Mouse (Mus musculus): ENCODE measurements around the gene Pcdh15. TPM values are rescaled to one million over a fixed set of nuclear protein-coding genes. Genes with fewer than 3 reads are reported as not detected.

Pcdh15 gene
- polyA plus RNA-seq, 1 experiment: 0.16 TPM

DNA sequence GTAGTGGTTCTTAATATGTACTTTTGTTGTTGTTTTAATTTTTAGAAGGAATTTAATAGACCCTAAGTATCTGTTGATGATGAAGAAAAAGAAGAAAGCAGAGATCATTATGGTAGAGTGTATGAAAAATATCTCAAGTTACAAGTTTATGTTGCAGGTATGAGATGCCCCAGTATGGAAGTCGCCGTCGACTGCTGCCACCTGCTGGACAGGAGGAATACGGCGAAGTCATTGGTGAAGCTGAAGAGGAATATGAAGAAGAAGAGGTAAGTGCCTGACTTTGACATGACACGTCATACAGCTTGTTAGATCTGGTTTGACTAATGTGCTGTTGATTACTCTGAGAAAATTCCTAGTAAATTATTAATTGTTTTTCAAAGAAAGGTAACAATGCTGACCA lies 1543.0 kb downstream of the Pcdh15 start:
- H3K27me3 ChIP-seq (replicated peaks; ENCODE audit: control insufficient read depth, insufficient read depth, low read length): no peaks in the 10 kb centered on the region
- H3K4me3 ChIP-seq (ENCODE audit: insufficient read depth, low read depth, low read length): no peak overlapping the region
- H3K36me3 ChIP-seq (ENCODE audit: control insufficient read depth, insufficient read depth, low read length): no peaks in the 10 kb centered on the region
- DNase-seq: peak; percentile 32
- 53% methylated on average over 6 of the region's 6 CpGs for WGBS
- H3K27ac ChIP-seq (ENCODE audit: insufficient read depth, low read depth, low read length): no peak overlapping the region
- TF ChIP-seq POLR2A (IDR thresholded peaks at IDR 0.05; ENCODE audit: low read depth, low read length): no peak
- TF ChIP-seq CTCF (conservative IDR thresholded peaks at IDR 0.05; ENCODE audit: insufficient read depth, insufficient read length, low read depth, low read length): peak; percentile 39; the same call in 1 of the 2 replicates
- H3K4me1 ChIP-seq (ENCODE audit: control insufficient read depth, insufficient read depth, low read length): no peaks in the 10 kb centered on the region

DNA sequence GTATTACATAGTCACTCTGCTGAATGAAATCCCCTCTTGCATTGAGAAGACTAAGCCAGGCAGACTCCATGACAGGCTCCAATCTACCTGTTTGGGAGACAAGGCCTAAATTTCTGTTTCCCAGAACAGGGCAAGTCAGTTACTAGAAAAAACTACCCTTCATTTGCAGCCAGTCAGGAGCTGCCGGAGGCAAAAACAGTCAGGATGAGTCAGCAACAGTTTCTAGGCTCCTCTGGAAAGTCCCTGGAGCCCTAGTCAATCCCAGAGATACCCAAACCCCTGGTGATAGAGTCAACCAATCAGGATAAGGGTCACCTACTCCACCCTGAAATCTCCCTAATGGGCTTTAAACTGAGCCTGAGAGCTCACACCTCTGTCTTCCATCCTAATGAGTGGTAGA lies 1564.0 kb downstream of the Pcdh15 start:
- Histone ChIP-seq H3K27ac (ENCODE audit: insufficient read depth, low read depth, low read length) (no peak overlapping the region), H3K4me3 (ENCODE audit: insufficient read depth, low read depth, low read length) (no peak overlapping the region), H3K36me3 (ENCODE audit: control insufficient read depth, insufficient read depth, low read length) (no peaks in the 10 kb centered on the region), H3K27me3 (replicated peaks; ENCODE audit: control insufficient read depth, insufficient read depth, low read length) (no peaks in the 10 kb centered on the region), H3K4me1 (ENCODE audit: control insufficient read depth, insufficient read depth, low read length) (no peaks in the 10 kb centered on the region)
- whole genome bisulfite sequencing: 79% methylated on average over 1 of the region's 1 CpGs
- TF ChIP-seq CTCF (conservative IDR thresholded peaks at IDR 0.05; ENCODE audit: insufficient read depth, insufficient read length, low read depth, low read length) (no peak), POLR2A (IDR thresholded peaks at IDR 0.05; ENCODE audit: low read depth, low read length) (no peak)
- no peak for DNase-seq

DNA sequence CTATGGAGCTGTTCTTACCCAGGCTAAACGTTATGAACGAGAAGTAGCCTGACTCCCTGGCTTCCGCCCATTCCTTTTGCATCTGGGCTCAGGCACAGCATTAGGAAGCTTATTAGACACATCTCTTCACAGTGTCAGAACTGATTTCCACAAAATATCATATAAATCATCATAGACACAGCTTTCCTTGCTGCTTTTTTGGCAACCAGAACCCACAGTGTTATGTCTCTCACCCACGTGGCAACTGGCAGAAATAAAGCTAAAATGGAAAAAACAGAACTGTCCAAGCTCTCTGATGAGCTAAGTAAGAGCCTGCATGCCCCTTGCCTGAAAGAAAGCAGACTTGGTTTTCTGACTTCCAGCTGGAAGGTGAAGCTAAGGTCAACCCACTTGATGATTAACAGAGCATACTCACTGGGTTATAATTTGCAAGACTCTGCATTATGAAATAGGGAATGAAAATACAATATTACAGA lies 1580.9 kb downstream of the Pcdh15 start:
- 42% methylated on average over 4 of the region's 4 CpGs for WGBS
- DNase-seq: peak; percentile 58
- no peaks in the 10 kb centered on the region for H3K27me3 ChIP-seq (replicated peaks; ENCODE audit: control insufficient read depth, insufficient read depth, low read length)
- TF ChIP-seq CTCF (conservative IDR thresholded peaks at IDR 0.05; ENCODE audit: insufficient read depth, insufficient read length, low read depth, low read length): no peak
- TF ChIP-seq POLR2A (IDR thresholded peaks at IDR 0.05; ENCODE audit: low read depth, low read length): no peak
- H3K36me3 ChIP-seq (ENCODE audit: control insufficient read depth, insufficient read depth, low read length): no peaks in the 10 kb centered on the region
- H3K4me1 ChIP-seq (ENCODE audit: control insufficient read depth, insufficient read depth, low read length): peaks cover 8% of the 10 kb centered on the region; the same call in 1 of the 2 replicates
- H3K4me3 ChIP-seq (ENCODE audit: insufficient read depth, low read depth, low read length): no peak overlapping the region
- H3K27ac ChIP-seq (ENCODE audit: insufficient read depth, low read depth, low read length): peak overlapping the region; percentile 80; the same call in 1 of the 2 replicates

GRCm38 (mm10) chr10:74680559-74680958 lies 1581.4 kb downstream of the Pcdh15 start:
- WGBS: 20% methylated on average over 1 of the region's 1 CpGs
- no peaks in the 10 kb centered on the region for H3K27me3 ChIP-seq (replicated peaks; ENCODE audit: control insufficient read depth, insufficient read depth, low read length)
- H3K36me3 ChIP-seq (ENCODE audit: control insufficient read depth, insufficient read depth, low read length): no peaks in the 10 kb centered on the region
- no peak overlapping the region for H3K4me3 ChIP-seq (ENCODE audit: insufficient read depth, low read depth, low read length)
- peak; percentile 35 for DNase-seq
- peaks cover 8% of the 10 kb centered on the region; the same call in 1 of the 2 replicates for H3K4me1 ChIP-seq (ENCODE audit: control insufficient read depth, insufficient read depth, low read length)
- TF ChIP-seq POLR2A (IDR thresholded peaks at IDR 0.05; ENCODE audit: low read depth, low read length): no peak
- no peak for TF ChIP-seq CTCF (conservative IDR thresholded peaks at IDR 0.05; ENCODE audit: insufficient read depth, insufficient read length, low read depth, low read length)
- H3K27ac ChIP-seq (ENCODE audit: insufficient read depth, low read depth, low read length): peak overlapping the region; percentile 38; the same call in 1 of the 2 replicates
